Mouse (Mus musculus) heart, postnatal 0 days (tissue): Measurements from ENCODE around the gene Grm4. TPM values are rescaled to one million over a fixed set of nuclear protein-coding genes. Genes with fewer than 3 reads are reported as not detected.
A peak's percentile ranks its signal among the peaks of the same experiment; 100 is the strongest.

Experiments
- ATAC-seq: fragments of 200-750 bp; cut with Nextera tagmentation; 2 replicates; pipeline ENCODE4 v1.8.0; 2017; ENCODE audit warnings: low read depth, moderate number of reproducible peaks, moderate library complexity; ENCODE audit not compliant: insufficient read depth
- DNase-seq: peaks from one replicate; pipeline ENCODE4 v3.0.0-alpha.2; 2016; ENCODE audit warnings: low spot score
- H3K27ac ChIP-seq: fragments of 300-500 bp; sonication (generic); 2 replicates; pipeline ENCODE4 v1.5.1; 2014; ENCODE audit warnings: low read depth, mild to moderate bottlenecking
- H3K27me3 ChIP-seq: fragments of 300-500 bp; sonication (generic); 2 replicates; pipeline ENCODE4 v1.6.1; 2014; ENCODE audit warnings: low read length, mixed read lengths; ENCODE audit not compliant: control insufficient read depth, insufficient read depth
- H3K36me3 ChIP-seq: fragments of 300-500 bp; sonication (generic); replicated peaks from 2 replicates; pipeline ENCODE4 v1.6.1; 2014; ENCODE audit warnings: low read length, mixed read lengths; ENCODE audit not compliant: control insufficient read depth, insufficient read depth
- H3K4me1 ChIP-seq: fragments of 300-500 bp; sonication (generic); 2 replicates; pipeline ENCODE4 v1.6.1; 2014; ENCODE audit warnings: antibody characterized with exemption; ENCODE audit not compliant: control insufficient read depth, insufficient read depth
- H3K4me2 ChIP-seq: fragments of 300-500 bp; sonication (generic); 2 replicates; pipeline ENCODE4 v1.6.1; 2014; ENCODE audit warnings: low read depth, mild to moderate bottlenecking, low read length, moderate library complexity
- H3K4me3 ChIP-seq: fragments of 300-500 bp; sonication (generic); 2 replicates; pipeline ENCODE4 v1.5.1; 2014; ENCODE audit warnings: low read depth, low read length
- H3K9ac ChIP-seq: fragments of 300-500 bp; sonication (generic); replicated peaks from 2 replicates; pipeline ENCODE4 v1.6.1; 2014; ENCODE audit warnings: low read depth, low read length, mixed read lengths
- H3K9me3 ChIP-seq: fragments of 300-500 bp; sonication (generic); replicated peaks from 2 replicates; pipeline ENCODE4 v1.6.1; 2016; ENCODE audit warnings: low read length; ENCODE audit not compliant: control insufficient read depth
- CTCF ChIP-seq: IDR thresholded peaks from 2 replicates; pipeline ENCODE4 v1.5.1; 2016; ENCODE audit warnings: antibody characterized with exemption, control low read depth, low read depth
- EP300 ChIP-seq: IDR thresholded peaks from 2 replicates; pipeline ENCODE4 v1.6.1; 2016; ENCODE audit warnings: antibody characterized with exemption, low read depth
- WGBS: fragments of 180-500 bp; shearing (Covaris S2); extraction: QIAGEN DNeasy Blood & Tissue Kit; methylation state at CpG from one replicate; pipeline ENCODE4 v1.1.7; 2014; 5-methylcytosine and 5-hydroxymethylcytosine counted together
- polyA plus RNA-seq: library from polyadenylated mRNA; unstranded; fragments of >200 nt; fragmentation: Nextera tagmentation; extraction: Ambion mirVana; gene quantifications from 2 replicates; pipeline ENCODE4 v1.2.1, GENCODE M21; 2015
- total RNA-seq: library from RNA; depleted of rRNA; stranded (reverse); fragments of >200 nt; gene quantifications from 2 replicates; pipeline ENCODE4 v1.2.3, GENCODE M21; 2014; ENCODE audit warnings: low replicate concordance; rRNA removed

The Grm4 gene
- total RNA-seq (not detected in 2 replicates), polyA plus RNA-seq (0.03 TPM in 1 of 2 replicates, not detected in the other)

- 48% methylated on average over 5 of the region's 5 CpGs for WGBS
These were observed at the start of gene Grm4 for GRCm38 (mm10) chr17:27521303-27521702. Gene Grm4, minus strand, starts transcription at chr17:27521403.

GRCm38 (mm10) chr17:27568228-27568627 is 47.0 kb upstream of the Grm4 start:
- Histone ChIP-seq H3K9ac (no peak overlapping the region), H3K4me2 (no peak overlapping the region), H3K27ac (no peak overlapping the region), H3K36me3 (no peaks in the 10 kb centered on the region), H3K27me3 (no peaks in the 10 kb centered on the region), H3K9me3 (no peaks in the 10 kb centered on the region), H3K4me1 (no peaks in the 10 kb centered on the region; the same call in 1 of the 2 replicates), H3K4me3 (no peak overlapping the region)
- no peak for DNase-seq
- no peak for ATAC-seq
- TF ChIP-seq CTCF (no peak), EP300 (no peak)
- WGBS, result 79% methylated on average over 5 of the region's 5 CpGs

More at GRCm38 (mm10) chr17:27521303-27521702, at the start of gene Grm4:
- Histone ChIP-seq H3K27ac (no peak within 1 kb of the TSS), H3K4me1 (no peaks in the 10 kb centered on the region), H3K27me3 (peaks cover 52% of the 10 kb centered on the region), H3K4me2 (no peak within 1 kb of the TSS), H3K9ac (no peak within 1 kb of the TSS), H3K9me3 (no peaks in the 10 kb centered on the region), H3K36me3 (no peaks in the 10 kb centered on the region), H3K4me3 (no peak within 1 kb of the TSS)
- ATAC-seq, result no peak
- TF ChIP-seq EP300, result no peak
- TF ChIP-seq CTCF, result no peak
- no peak for DNase-seq

- WGBS, result under 1% methylated on average over 13 of the region's 13 CpGs
- peak overlapping the region; percentile 59 for H3K4me3 ChIP-seq
- no peaks in the 10 kb centered on the region for H3K36me3 ChIP-seq
- H3K4me1 ChIP-seq, result no peaks in the 10 kb centered on the region; the same call in 1 of the 2 replicates
- TF ChIP-seq EP300 (no peak), CTCF (no peak)
- no peak overlapping the region for H3K27ac ChIP-seq
- peak overlapping the region; percentile 65 for H3K9ac ChIP-seq
- no peaks in the 10 kb centered on the region for H3K27me3 ChIP-seq
- H3K4me2 ChIP-seq, result peak overlapping the region; percentile 89
- ATAC-seq (no peak; the same call in 1 of the 2 replicates), DNase-seq (no peak)
- H3K9me3 ChIP-seq, result no peaks in the 10 kb centered on the region
These were observed 44.7 kb upstream of the Grm4 start for GRCm38 (mm10) chr17:27565942-27566267.

- TF ChIP-seq CTCF (peak; percentile 87), EP300 (0 out of 2 replicates have a peak, but pooled peaks have one; percentile 43)
- Histone ChIP-seq H3K27me3 (no peaks in the 10 kb centered on the region), H3K4me1 (no peaks in the 10 kb centered on the region; the same call in 1 of the 2 replicates), H3K4me2 (peak within 1 kb of the TSS; percentile 89), H3K9ac (peak within 1 kb of the TSS; percentile 65), H3K27ac (peak within 1 kb of the TSS; percentile 2; the same call in 1 of the 2 replicates), H3K36me3 (no peaks in the 10 kb centered on the region), H3K9me3 (no peaks in the 10 kb centered on the region), H3K4me3 (peak within 1 kb of the TSS; percentile 59)
- WGBS, result under 1% methylated on average over 58 of the region's 58 CpGs
- peak; percentile 90 for DNase-seq
- ATAC-seq, result peak; percentile 92
These were observed 44.1 kb upstream of the Grm4 start, which contains the start of gene AI413582 for GRCm38 (mm10) chr17:27565163-27565941. Gene AI413582, minus strand, starts transcription at chr17:27565756.

GRCm38 (mm10) chr17:27564391-27565162 is 43.4 kb upstream of the Grm4 start:
- DNase-seq (no peak), ATAC-seq (no peak)
- H3K4me3 ChIP-seq, result peak overlapping the region; percentile 59
- no peaks in the 10 kb centered on the region for H3K9me3 ChIP-seq
- H3K9ac ChIP-seq, result peak overlapping the region; percentile 61; the same call in 1 of the 2 replicates
- 22% methylated on average over 20 of the region's 20 CpGs for WGBS
- peak overlapping the region; percentile 89 for H3K4me2 ChIP-seq
- no peaks in the 10 kb centered on the region for H3K36me3 ChIP-seq
- no peak overlapping the region for H3K27ac ChIP-seq
- H3K27me3 ChIP-seq, result no peaks in the 10 kb centered on the region
- H3K4me1 ChIP-seq, result no peaks in the 10 kb centered on the region; the same call in 1 of the 2 replicates
- peak; percentile 15; the same call in 1 of the 2 replicates for TF ChIP-seq CTCF
- no peak for TF ChIP-seq EP300
